Mouse (Mus musculus) CH12.LX (cell line): ENCODE results near the gene Ugt1a5. TPM values are rescaled to one million over a fixed set of nuclear protein-coding genes. Genes with fewer than 3 reads are reported as not detected.

Experiments
- DNase-seq: peaks from one replicate; pipeline ENCODE4 v3.0.0-alpha.2; 2013; ENCODE audit errors: extremely low read depth
- H3K27ac ChIP-seq: 2 replicates; pipeline ENCODE4 v1.5.1; 2012; ENCODE audit warnings: low read depth, mild to moderate bottlenecking, control low read depth, moderate library complexity; ENCODE audit not compliant: insufficient read depth
- H3K27me3 ChIP-seq: replicated peaks from 2 replicates; pipeline ENCODE3; 2012; ENCODE audit warnings: inconsistent platforms
- H3K36me3 ChIP-seq, 2 experiments: replicated peaks in 1 of 2; 2 replicates each; pipeline versions ENCODE3 to v1.6.1; 2012; ENCODE audit warnings: inconsistent platforms in 1 of 2, low read length in 1 of 2, mild to moderate bottlenecking in 1 of 2, mixed read lengths in 1 of 2, moderate library complexity in 1 of 2; ENCODE audit not compliant: control insufficient read depth in 1 of 2, insufficient read depth in 1 of 2
- H3K4me1 ChIP-seq, 2 experiments: 2 replicates each; pipeline ENCODE4 v1.6.1; 2012; ENCODE audit warnings: inconsistent platforms in 1 of 2, moderate library complexity in 1 of 2; ENCODE audit not compliant: insufficient read depth in 2 of 2, control insufficient read depth in 1 of 2
- H3K4me2 ChIP-seq: 2 replicates; pipeline ENCODE4 v1.6.1; 2012; ENCODE audit warnings: low read depth, mild to moderate bottlenecking, control low read depth; ENCODE audit not compliant: poor library complexity, insufficient read depth, severe bottlenecking
- H3K4me3 ChIP-seq, 3 experiments: fragments of 150-350 bp in 1 of 3; sonication (generic) in 1 of 3; replicated peaks in 1 of 3; 2 replicates each; pipeline versions ENCODE3 to v1.5.1; 2011 to 2012; ENCODE audit warnings: low read depth in 2 of 3, low read length in 2 of 3, mild to moderate bottlenecking in 2 of 3, moderate library complexity in 2 of 3, control low read depth in 1 of 3, improper control_type of control experiment in 1 of 3, inconsistent platforms in 1 of 3, mixed read lengths in 1 of 3; ENCODE audit not compliant: poor library complexity in 1 of 3
- H3K79me2 ChIP-seq: replicated peaks from 2 replicates; pipeline ENCODE4 v1.6.1; 2012; ENCODE audit warnings: mild to moderate bottlenecking, moderate library complexity; ENCODE audit not compliant: control insufficient read depth, poor library complexity, insufficient read depth, severe bottlenecking; ENCODE audit errors: extremely low read depth
- H3K9ac ChIP-seq: 2 replicates; pipeline ENCODE4 v1.6.1; 2012; ENCODE audit warnings: low read depth, mild to moderate bottlenecking, control low read depth, moderate library complexity; ENCODE audit not compliant: insufficient read depth
- H3K9me3 ChIP-seq: replicated peaks from 2 replicates; pipeline ENCODE3; 2012; ENCODE audit warnings: low read length, inconsistent platforms, mixed read lengths
- BHLHE40 ChIP-seq: IDR thresholded peaks from 2 replicates; pipeline ENCODE4 v1.6.1; 2011; ENCODE audit warnings: mild to moderate bottlenecking, low read depth, low read length, improper control_type of control experiment
- E2F4 ChIP-seq: IDR thresholded peaks from 2 replicates; pipeline ENCODE4 v1.6.1; 2011; ENCODE audit warnings: low read depth, low read length, improper control_type of control experiment; ENCODE audit not compliant: insufficient replicate concordance
- EP300 ChIP-seq: IDR thresholded peaks from 2 replicates; pipeline ENCODE4 v1.6.1; 2011; ENCODE audit warnings: low read length, improper control_type of control experiment
- GABPA ChIP-seq: IDR thresholded peaks from 2 replicates; pipeline ENCODE4 v1.6.1; 2012; ENCODE audit warnings: low read depth, low read length, improper control_type of control experiment, inconsistent platforms; ENCODE audit not compliant: insufficient replicate concordance
- JUN ChIP-seq: IDR thresholded peaks from 2 replicates; pipeline ENCODE4 v1.6.1; 2011; ENCODE audit warnings: low read depth, mild to moderate bottlenecking, low read length, improper control_type of control experiment, moderate library complexity; ENCODE audit not compliant: insufficient read depth
- KAT2A ChIP-seq: IDR thresholded peaks from 2 replicates; pipeline ENCODE4 v1.6.1; 2012; ENCODE audit warnings: low read length, improper control_type of control experiment, inconsistent platforms; ENCODE audit not compliant: insufficient replicate concordance
- MAX ChIP-seq: IDR thresholded peaks from 2 replicates; pipeline ENCODE4 v1.6.1; 2011; ENCODE audit warnings: low read length, improper control_type of control experiment
- MEF2A ChIP-seq: IDR thresholded peaks from 2 replicates; pipeline ENCODE4 v1.6.1; 2014; ENCODE audit warnings: low read depth, mild to moderate bottlenecking, inconsistent platforms, low read length, improper control_type of control experiment, borderline replicate concordance
- MXI1 ChIP-seq: IDR thresholded peaks from 2 replicates; pipeline ENCODE4 v1.6.1; 2011; ENCODE audit warnings: mild to moderate bottlenecking, low read depth, low read length, improper control_type of control experiment
- NELFE ChIP-seq: IDR thresholded peaks from 2 replicates; pipeline ENCODE4 v1.6.1; 2011; ENCODE audit warnings: low read depth, low read length, improper control_type of control experiment
- PAX5 ChIP-seq: IDR thresholded peaks from 2 replicates; pipeline ENCODE4 v1.6.1; 2012; ENCODE audit warnings: low read length, inconsistent platforms, mixed read lengths
- POLR2A ChIP-seq: IDR thresholded peaks from 2 replicates; pipeline ENCODE4 v1.6.1; 2011; ENCODE audit warnings: low read depth, mild to moderate bottlenecking, improper control_type of control experiment, low read length
- RAD21 ChIP-seq: IDR thresholded peaks from 2 replicates; pipeline ENCODE4 v1.6.1; 2011; ENCODE audit warnings: low read depth, mild to moderate bottlenecking, low read length, improper control_type of control experiment, moderate library complexity
- RCOR1 ChIP-seq: conservative IDR thresholded peaks from 2 replicates; pipeline ENCODE4 v1.6.1; 2012; ENCODE audit warnings: low read depth, mild to moderate bottlenecking, inconsistent platforms, low read length, improper control_type of control experiment
- SIN3A ChIP-seq: IDR thresholded peaks from 2 replicates; pipeline ENCODE4 v1.6.1; 2012; ENCODE audit warnings: low read length, improper control_type of control experiment, inconsistent platforms
- SMC3 ChIP-seq: IDR thresholded peaks from 2 replicates; pipeline ENCODE4 v1.6.1; 2011; ENCODE audit warnings: low read depth, low read length, improper control_type of control experiment
- UBTF ChIP-seq: IDR thresholded peaks from 2 replicates; pipeline ENCODE4 v1.6.1; 2012; ENCODE audit warnings: low read depth, mild to moderate bottlenecking, inconsistent platforms, low read length, improper control_type of control experiment, moderate library complexity
- ZC3H11A ChIP-seq: IDR thresholded peaks from 2 replicates; pipeline ENCODE4 v1.6.1; 2012; ENCODE audit warnings: low read depth, mild to moderate bottlenecking, inconsistent platforms, low read length, improper control_type of control experiment
- ZKSCAN1 ChIP-seq: IDR thresholded peaks from 2 replicates; pipeline ENCODE4 v1.6.1; 2012; ENCODE audit warnings: low read depth, inconsistent platforms, low read length, improper control_type of control experiment, borderline replicate concordance
- ZMIZ1 ChIP-seq: IDR thresholded peaks from 2 replicates; pipeline ENCODE4 v1.6.1; 2012; ENCODE audit warnings: low read depth, mild to moderate bottlenecking, inconsistent platforms, low read length, improper control_type of control experiment
- dilution Hi-C: fragments of 300-500 bp; cut with MboI; formaldehyde crosslinking; loops from 2 replicates; pipeline ENCODE4 v1.14.3; 2020; ENCODE audit warnings: low sequenced_read_pairs; ENCODE audit not compliant: extremely low pct_unique_long_range_greater_than_20kb, extremely low pct_ligation_motif_present
- in situ Hi-C: fragments of 300-500 bp; cut with MboI; formaldehyde crosslinking; loops from 3 replicates; pipeline ENCODE4 v1.14.3; 2019; ENCODE audit warnings: low sequenced_read_pairs, low pct_ligation_motif_present, low pct_unique_long_range_greater_than_20kb, mixed read lengths
- polyA plus RNA-seq: library from polyadenylated mRNA; unstranded; fragments of >175 nt; gene quantifications from 2 replicates; pipeline ENCODE4 v1.2.1, GENCODE M21; 2012; ENCODE audit warnings: low read depth; ENCODE audit not compliant: insufficient read length
- total RNA-seq, 2 experiments: library from RNA; depleted of rRNA; stranded (reverse); fragments of 300-350 nt in 1 of 2; fragments of >200 nt in 1 of 2; gene quantifications; 2 replicates each; pipeline ENCODE4 v1.2.3; 2012 to 2014

Ugt1a5 gene
- total and polyA plus RNA-seq, 3 experiments: not detected

DNA sequence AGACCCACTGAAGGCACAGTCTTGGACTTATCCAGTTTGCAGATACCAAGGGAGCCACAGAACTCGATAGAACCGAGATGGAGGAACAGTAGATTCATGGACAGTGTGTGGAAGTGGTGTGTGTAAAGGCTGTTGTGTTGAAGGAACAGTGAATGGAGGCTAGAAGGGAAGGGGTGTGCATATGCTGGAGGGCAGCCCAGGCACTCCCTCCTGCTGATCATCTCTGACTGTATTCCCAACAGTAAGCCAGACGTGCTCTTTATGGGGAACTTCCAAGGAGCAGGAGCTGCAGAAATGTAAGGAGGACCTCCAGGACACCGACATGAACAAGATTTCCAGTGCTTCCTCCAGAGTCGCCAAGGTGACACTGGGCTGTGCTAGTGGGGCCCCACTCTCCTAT lies 84.2 kb downstream of the Ugt1a5 start:
- Histone ChIP-seq H3K27me3 (peaks cover 15% of the 10 kb centered on the region), H3K27ac (no peak overlapping the region), H3K9me3 (peaks cover 75% of the 10 kb centered on the region), H3K4me2 (no peak overlapping the region), H3K79me2 (no peaks in the 10 kb centered on the region), H3K4me3 (no peak overlapping the region), H3K4me1 (no peaks in the 10 kb centered on the region), H3K36me3 (no peaks in the 10 kb centered on the region), H3K9ac (no peak overlapping the region)
- no peak for TF ChIP-seq MEF2A
- no peak for TF ChIP-seq RCOR1
- TF ChIP-seq JUN: no peak
- no peak for TF ChIP-seq RAD21
- dilution Hi-C loops: no loop called here
- in situ Hi-C loops: no loop called here
- DNase-seq: no peak

DNA sequence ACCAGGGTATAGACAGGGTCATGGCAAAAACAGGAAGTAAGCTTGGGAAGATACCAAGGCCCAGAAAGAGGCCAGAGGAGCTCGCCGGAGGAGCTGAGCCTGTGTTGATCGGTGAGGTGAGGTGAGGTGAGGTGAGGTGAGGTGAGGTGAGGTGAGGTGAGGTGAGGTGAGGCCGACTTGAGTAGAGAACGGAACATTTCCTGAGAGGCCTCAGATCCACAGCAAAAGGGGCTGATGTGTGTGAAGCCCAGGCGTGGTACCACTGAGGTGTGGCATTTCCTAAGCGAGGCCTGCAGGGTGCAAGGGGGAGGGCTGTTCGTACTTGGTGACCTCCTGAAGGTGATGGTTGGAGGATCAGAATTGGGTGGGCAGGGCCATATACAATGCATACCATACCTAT lies 87.3 kb downstream of the Ugt1a5 start:
- Histone ChIP-seq H3K79me2 (no peaks in the 10 kb centered on the region), H3K4me3 (no peak overlapping the region), H3K9me3 (peaks cover 78% of the 10 kb centered on the region), H3K27ac (no peak overlapping the region), H3K4me2 (no peak overlapping the region), H3K4me1 (no peaks in the 10 kb centered on the region), H3K9ac (no peak overlapping the region), H3K27me3 (peaks cover 13% of the 10 kb centered on the region), H3K36me3 (no peaks in the 10 kb centered on the region)
- dilution Hi-C loops (no loop called here), in situ Hi-C loops (no loop called here)
- DNase-seq: no peak
- TF ChIP-seq BHLHE40 (no peak), MAX (no peak), E2F4 (no peak), UBTF (no peak), SIN3A (no peak), ZKSCAN1 (no peak), KAT2A (no peak), GABPA (no peak)

DNA sequence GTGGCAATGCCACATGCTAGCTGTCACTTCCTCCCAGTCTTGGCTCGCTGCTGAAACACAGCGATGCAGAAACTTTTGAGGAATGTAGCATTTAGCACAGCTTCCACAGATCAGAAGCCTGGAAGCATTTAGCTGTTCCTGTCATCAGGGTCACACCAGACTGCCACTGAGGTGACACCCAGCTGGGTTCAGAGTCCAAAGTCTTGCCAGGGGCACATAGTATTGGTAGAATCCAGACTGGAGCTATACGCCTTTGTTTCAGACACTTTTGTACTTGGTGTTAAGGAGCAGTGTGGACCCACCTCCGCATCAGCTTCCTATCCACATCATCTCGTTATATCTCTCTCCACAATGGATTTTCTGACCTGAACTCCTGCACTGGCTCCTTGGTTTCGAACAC lies 87.7 kb downstream of the Ugt1a5 start:
- dilution Hi-C loops: no loop called here
- Histone ChIP-seq H3K79me2 (no peaks in the 10 kb centered on the region), H3K4me2 (no peak overlapping the region), H3K4me3 (no peak overlapping the region), H3K9ac (no peak overlapping the region), H3K36me3 (no peaks in the 10 kb centered on the region)
- no peak for DNase-seq
- no peak for TF ChIP-seq POLR2A
- TF ChIP-seq ZKSCAN1: no peak
- TF ChIP-seq MXI1: no peak
- TF ChIP-seq EP300: no peak
- no peak for TF ChIP-seq GABPA
- no peak for TF ChIP-seq ZC3H11A
- no peak for TF ChIP-seq UBTF
- no peak for TF ChIP-seq NELFE
- TF ChIP-seq PAX5: no peak
- TF ChIP-seq E2F4: no peak
- no peak for TF ChIP-seq SMC3
- no peak for TF ChIP-seq JUN
- no peak for TF ChIP-seq RAD21
- TF ChIP-seq ZMIZ1: no peak
- TF ChIP-seq, all 38 proteins: peak for 0
- peaks cover 78% of the 10 kb centered on the region for H3K9me3 ChIP-seq
- H3K27ac ChIP-seq: no peak overlapping the region
- in situ Hi-C loops: no loop called here
- H3K4me1 ChIP-seq: no peaks in the 10 kb centered on the region
- peaks cover 13% of the 10 kb centered on the region for H3K27me3 ChIP-seq
